Mouse (Mus musculus) fibroblast of lung, adult 2 months (primary cell): ENCODE data around the gene Ptprg.

ENCODE experiments used
- DNase-seq: peaks from one replicate; pipeline ENCODE4 v3.0.0-alpha.2; 2011; ENCODE audit warnings: low read depth

Gene Ptprg

GRCm38 (mm10) chr14:11553273-11553665, at the start of gene Ptprg:
Ptprg (plus strand) TSS chr14:11553532.
- DNase-seq = peak; percentile 62

GRCm38 (mm10) chr14:11503803-11504365, 49.4 kb upstream of the Ptprg start:
- DNase-seq = no peak

- no peak for DNase-seq
Measured at GRCm38 (mm10) chr14:11510173-11510572, 43.2 kb upstream of the Ptprg start.

DNA sequence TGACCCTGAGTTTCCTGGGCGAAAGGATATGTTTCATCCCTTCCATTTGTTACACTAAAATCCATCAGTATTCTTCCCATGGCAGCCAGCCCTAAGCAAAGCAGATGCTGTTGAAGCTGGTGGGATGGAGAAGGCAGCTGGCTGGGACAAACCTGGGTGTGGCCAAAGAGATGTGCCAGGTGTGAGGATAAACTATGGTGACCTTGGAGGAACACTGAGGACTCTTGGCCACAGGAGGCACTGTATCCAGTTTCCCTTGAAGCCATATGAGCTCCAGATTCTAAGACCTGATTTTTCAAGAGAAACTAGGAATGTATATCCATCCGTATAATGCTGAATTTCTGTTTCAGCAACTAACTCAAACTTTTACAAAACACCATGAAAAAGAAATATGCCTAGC, 34.2 kb upstream of the Ptprg start:
- no peak for DNase-seq

DNA sequence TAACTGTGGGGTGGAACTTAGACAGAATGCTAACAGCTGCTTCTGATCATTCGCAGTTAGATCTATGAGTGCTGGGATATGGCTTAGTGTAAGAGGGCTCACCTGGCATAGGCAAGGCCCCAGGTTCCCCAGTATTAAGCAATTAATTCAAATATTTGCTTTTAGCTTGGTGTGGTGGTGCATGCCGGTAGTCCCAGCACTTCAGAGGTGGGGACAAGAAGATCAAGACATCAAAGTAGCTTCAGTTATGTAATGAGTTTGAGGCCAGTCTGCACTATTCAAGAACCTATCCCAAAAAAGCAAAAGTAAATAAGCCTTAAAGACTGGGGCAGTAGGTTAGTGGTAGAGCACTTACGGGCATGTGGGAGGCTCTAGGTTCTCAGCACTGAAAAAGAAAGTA, 30.3 kb upstream of the Ptprg start:
- no peak for DNase-seq

GRCm38 (mm10) chr14:11529591-11529990, 23.7 kb upstream of the Ptprg start:
- no peak for DNase-seq

DNA sequence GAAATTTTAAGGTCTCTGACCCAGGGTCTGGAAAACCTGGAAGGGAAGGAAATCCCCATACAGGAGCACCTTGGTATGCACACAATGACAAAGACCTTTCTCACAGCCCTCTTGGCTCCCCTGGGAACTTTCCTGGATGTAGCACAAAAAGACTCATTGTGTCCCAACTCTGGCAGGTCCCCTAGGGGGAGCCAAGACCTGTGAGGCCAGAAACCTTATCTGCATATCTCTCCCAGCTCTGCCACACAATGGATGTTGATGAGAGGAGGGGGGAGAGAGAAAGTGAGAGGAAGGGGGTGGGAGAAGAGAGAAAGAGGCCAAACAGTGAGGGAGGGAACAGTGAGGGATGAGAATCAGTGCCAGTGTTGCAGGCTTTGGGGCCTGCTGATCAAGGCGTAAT, 18.9 kb upstream of the Ptprg start:
- no peak for DNase-seq

GRCm38 (mm10) chr14:11536121-11536520, 17.2 kb upstream of the Ptprg start:
- no peak for DNase-seq

DNA sequence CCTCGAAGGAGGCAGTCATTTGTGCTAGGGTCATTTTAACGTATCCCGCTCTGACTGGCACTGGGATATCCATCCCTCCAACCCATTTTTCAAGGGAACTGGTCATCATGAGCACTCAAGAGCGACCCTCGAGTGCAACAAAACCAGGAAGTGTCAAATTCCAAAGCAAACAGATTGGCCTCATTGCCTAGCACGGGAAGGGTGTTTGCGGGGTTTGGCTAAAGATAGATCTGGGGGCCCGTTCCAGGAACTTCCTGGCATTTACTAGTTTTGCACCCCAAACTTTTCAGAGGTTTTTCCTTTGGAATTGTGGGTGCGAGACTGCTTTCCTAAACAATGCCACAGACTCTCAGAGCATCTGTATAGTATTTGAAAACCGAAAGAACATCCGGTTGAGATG, 1.4 kb upstream of the Ptprg start:
- DNase-seq = no peak

GRCm38 (mm10) chr14:11552521-11553272, 635 bp upstream of the Ptprg start:
- no peak for DNase-seq

DNA sequence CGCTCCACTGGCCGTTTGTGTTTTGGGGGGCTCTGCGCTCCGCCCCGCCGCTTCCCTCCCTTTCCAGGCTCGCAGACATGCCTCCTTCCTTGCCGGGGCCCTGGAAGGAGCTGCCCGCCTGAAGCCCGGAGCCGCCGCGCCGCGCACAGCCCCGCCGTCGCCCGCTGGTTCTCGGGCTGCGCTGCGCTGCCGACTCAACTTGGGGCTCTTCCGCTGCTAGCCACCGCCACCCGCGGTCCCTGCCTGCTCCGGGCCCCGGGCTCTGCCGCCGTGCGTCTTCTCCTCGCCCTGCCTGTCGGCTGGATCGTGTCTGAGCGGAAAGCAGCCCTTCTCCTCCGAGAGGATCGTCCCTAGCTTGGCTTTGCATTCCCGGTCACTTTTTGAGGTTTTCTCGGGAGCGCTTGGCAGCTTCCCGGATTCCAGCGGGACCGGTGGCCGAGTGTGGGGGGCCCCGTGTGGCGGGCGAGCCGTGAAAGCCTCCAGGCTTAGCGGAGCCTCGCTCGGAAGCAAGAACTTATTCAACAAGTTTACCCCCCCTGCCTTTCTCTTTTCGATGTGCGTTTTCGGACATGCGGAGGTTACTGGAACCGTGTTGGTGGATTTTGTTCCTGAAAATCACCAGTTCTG, 460 bp downstream of the Ptprg start:
- no peak for DNase-seq

GRCm38 (mm10) chr14:11554306-11555041, 1.1 kb downstream of the Ptprg start:
- no peak for DNase-seq

DNA sequence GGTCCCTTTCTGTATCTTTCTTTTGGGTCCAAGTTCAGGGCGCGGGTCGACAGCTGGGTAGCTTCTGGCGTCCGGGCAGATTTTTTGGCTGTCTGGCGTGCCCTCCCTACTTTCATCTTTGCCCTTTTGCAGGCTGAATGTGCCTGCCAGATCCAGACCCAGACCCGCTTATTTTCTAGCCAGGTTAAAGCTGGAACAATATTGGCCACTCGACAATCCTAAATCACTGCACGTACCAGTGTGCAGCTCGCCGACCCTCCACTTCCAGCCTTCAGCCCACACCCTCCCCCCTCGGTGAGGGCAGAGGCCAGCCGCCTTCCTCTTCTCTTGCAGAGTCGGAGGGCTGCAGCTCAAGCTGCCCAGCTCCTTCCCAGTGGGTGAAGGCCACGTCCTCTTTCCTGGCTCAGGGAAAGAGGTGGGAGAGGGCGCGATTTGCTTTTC, 1.7 kb downstream of the Ptprg start:
- DNase-seq = no peak

GRCm38 (mm10) chr14:11555521-11556355, 2.4 kb downstream of the Ptprg start:
- DNase-seq = no peak

DNA sequence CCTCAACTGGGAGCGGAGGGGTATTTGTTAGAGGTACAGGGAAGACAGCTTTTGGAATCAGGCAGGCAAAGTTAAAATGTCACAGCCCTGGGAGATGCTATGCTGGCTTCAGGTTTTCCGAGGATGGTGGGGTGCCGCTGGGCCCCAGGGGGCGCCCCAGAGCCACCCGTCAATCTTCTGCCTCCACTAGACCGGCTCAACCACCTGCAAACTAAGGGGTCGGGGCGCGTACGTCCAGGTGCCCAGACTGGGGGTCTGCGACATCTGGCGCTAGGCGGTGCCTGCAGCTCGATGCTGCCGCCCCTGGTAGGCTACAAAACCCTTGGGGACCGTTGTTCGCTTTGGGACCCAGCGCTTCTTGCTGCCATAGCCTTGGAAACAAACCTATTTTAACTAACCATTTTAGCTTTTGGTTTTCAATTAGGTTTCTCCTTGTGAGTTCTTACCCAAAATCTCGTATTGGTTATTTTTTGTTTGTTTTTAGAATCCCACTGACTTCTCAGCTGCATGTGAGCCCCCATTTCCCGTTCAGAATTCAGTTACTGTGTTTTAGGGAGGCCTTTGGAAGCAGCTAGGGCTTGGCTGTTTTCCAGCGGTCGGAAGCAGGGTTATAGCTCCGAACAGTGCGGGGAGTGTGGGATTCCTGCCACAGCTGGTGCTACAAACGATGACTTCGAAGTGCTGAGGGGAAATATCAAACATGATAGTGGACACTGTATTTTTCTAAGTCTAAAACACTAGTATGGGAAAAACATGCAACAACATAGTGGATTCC, 3.2 kb downstream of the Ptprg start:
- no peak for DNase-seq

GRCm38 (mm10) chr14:11558496-11558895, 5.2 kb downstream of the Ptprg start:
- DNase-seq = no peak

- no peak for DNase-seq
Measured at GRCm38 (mm10) chr14:11560641-11561232, 7.4 kb downstream of the Ptprg start.

GRCm38 (mm10) chr14:11561397-11561796, 8.1 kb downstream of the Ptprg start:
- no peak for DNase-seq

DNA sequence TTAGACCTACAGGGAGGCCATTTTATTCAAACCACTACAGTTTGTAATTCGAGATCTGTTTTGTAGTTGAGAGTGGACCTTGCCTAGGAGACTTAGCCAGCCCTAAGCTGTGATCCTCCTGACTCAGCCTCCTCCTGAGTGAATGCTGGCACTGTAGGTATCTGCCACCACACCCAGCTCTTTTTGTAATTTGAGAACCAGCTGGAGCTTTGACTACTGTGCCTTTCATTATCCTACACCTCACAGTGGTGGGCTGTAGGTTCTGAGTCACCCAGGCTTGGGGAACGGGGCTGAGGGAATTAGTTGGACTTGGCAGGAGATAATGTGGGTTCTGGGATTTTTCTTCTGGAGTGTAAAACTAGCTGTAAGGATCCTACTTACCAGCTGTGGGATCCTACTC, 9.5 kb downstream of the Ptprg start:
- no peak for DNase-seq

DNA sequence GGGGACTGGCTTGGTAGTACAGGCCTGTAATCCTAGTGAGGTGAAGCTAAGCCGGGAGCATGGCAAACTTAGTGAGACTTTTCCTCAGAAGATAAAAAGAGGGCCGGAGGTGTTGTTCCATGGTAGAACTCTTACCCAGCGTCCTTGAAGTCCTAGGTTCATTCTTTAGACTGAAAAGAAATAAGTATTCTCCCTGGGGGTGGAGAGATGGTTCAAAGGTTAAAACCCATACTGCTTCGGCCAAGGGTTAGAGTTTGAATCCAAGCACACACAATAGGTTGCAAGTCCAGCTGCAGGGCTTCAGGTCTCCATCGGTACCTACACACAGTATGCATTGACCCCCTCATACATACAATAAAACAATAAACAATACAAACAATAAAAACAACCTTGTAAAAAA, 10.3 kb downstream of the Ptprg start:
- DNase-seq = no peak

DNA sequence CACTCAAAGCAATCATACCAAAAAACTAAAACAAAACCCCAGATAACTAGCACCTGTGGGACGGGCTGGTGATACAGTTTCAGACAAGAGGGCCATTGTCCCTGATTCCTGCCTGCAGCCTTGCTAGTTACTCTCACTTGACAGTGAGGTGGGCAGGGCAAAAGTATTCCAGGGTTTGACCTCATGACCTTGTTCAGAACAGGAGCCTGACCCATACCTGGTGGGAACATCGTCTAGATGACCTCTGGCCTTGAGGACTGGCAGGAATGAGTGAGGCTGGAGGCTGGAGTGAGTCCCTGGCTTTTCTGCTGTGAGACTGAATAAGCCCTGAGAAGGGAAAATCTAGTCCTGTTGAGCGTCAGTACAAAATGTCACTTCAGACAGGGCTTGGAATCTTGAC, 11.1 kb downstream of the Ptprg start:
- no peak for DNase-seq
